Mouse (Mus musculus): Measurements from ENCODE around the gene Epor. TPM values are rescaled to one million over a fixed set of nuclear protein-coding genes. Genes with fewer than 3 reads are reported as not detected.

Gene Epor
- polyA plus RNA-seq, 1 experiment from 2014 or later = 6.4 TPM

GRCm38 (mm10) chr9:21958372-21958771 is 4.9 kb downstream of the Epor start:
- H3K36me3 ChIP-seq (ENCODE audit: control insufficient read depth, insufficient read depth, low read length) = no peaks in the 10 kb centered on the region
- peaks cover 28% of the 10 kb centered on the region for H3K27me3 ChIP-seq (replicated peaks; ENCODE audit: control insufficient read depth, insufficient read depth, low read length)
- WGBS = 83% methylated on average over 5 of the region's 5 CpGs
- peaks cover 27% of the 10 kb centered on the region for H3K4me1 ChIP-seq (ENCODE audit: control insufficient read depth, insufficient read depth, low read length)
- no peak overlapping the region for H3K9ac ChIP-seq (ENCODE audit: low read depth, low read length)
- no peak overlapping the region for H3K4me3 ChIP-seq (ENCODE audit: low read length)
- no peak for ATAC-seq
- no peaks in the 10 kb centered on the region for H3K9me3 ChIP-seq (ENCODE audit: control insufficient read depth, low read length)
- H3K4me2 ChIP-seq (ENCODE audit: low read depth, low read length) = no peak overlapping the region
- H3K27ac ChIP-seq (ENCODE audit: low read length) = no peak overlapping the region

DNA sequence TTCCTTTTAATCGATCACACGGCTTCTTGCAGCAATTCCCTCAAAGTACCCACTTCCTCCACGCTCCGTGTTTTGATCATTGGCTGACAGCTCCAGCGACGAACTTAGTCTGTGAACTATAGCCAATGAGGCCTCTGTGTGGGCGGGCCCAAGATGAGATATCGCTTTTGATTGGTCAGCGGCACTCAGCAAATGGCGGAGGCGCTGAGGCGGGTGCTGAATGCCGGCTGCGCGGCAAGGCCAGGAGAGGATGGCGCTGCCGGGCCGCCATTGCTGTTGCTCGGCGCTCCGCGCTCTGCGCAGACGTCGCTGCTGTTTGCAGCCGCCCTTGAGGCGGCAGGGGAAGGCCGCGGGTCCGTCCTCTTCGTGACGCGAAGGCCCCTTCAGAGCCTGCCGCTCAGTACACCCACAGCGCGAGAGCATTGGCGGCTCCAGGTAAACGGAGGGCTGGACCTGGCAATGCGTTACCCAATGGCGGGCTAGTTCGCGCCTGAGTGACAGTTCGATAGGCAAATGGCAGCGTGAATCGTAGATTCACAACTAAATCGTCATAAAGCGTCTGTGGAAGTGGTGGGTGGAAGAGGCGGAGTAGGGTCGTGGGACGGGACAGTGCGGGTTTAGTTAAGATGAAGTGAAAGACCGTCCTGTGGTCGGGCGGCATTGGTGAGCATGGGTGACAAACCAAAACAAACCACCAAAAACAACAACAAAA is 7.6 kb downstream of the Epor start, which contains the start of gene Swsap1:
TSS of gene Swsap1 (plus strand) at position 186 of the 712 bp plus-strand sequence.
- Histone ChIP-seq H3K4me1 (ENCODE audit: control insufficient read depth, insufficient read depth, low read length) (peaks cover 6% of the 10 kb centered on the region; the same call in 1 of the 2 replicates), H3K27ac (ENCODE audit: low read length) (peak within 1 kb of the TSS; percentile 94), H3K4me2 (ENCODE audit: low read depth, low read length) (peak within 1 kb of the TSS; percentile 75), H3K9ac (ENCODE audit: low read depth, low read length) (peak within 1 kb of the TSS; percentile 91), H3K36me3 (ENCODE audit: control insufficient read depth, insufficient read depth, low read length) (no peaks in the 10 kb centered on the region), H3K4me3 (ENCODE audit: low read length) (peak within 1 kb of the TSS; percentile 78), H3K27me3 (replicated peaks; ENCODE audit: control insufficient read depth, insufficient read depth, low read length) (peaks cover 14% of the 10 kb centered on the region), H3K9me3 (ENCODE audit: control insufficient read depth, low read length) (no peaks in the 10 kb centered on the region)
- ATAC-seq = peak; percentile 99
- WGBS = under 1% methylated on average over 54 of the region's 54 CpGs

GRCm38 (mm10) chr9:21955225-21955569 is 8.1 kb downstream of the Epor start:
- WGBS = 1% methylated on average over 18 of the region's 18 CpGs

GRCm38 (mm10) chr9:21954635-21955034 is 8.7 kb downstream of the Epor start:
- 0 out of 2 replicates have a peak overlapping the region, but pooled peaks have one; percentile 91 for H3K9ac ChIP-seq (ENCODE audit: low read depth, low read length)
- peaks cover 6% of the 10 kb centered on the region; the same call in 1 of the 2 replicates for H3K27me3 ChIP-seq (replicated peaks; ENCODE audit: control insufficient read depth, insufficient read depth, low read length)
- no peaks in the 10 kb centered on the region for H3K36me3 ChIP-seq (ENCODE audit: control insufficient read depth, insufficient read depth, low read length)
- H3K27ac ChIP-seq (ENCODE audit: low read length) = no peak overlapping the region
- H3K4me1 ChIP-seq (ENCODE audit: control insufficient read depth, insufficient read depth, low read length) = peaks cover 5% of the 10 kb centered on the region; the same call in 1 of the 2 replicates
- no peak overlapping the region for H3K4me3 ChIP-seq (ENCODE audit: low read length)
- peak overlapping the region; percentile 68; the same call in 1 of the 2 replicates for H3K4me2 ChIP-seq (ENCODE audit: low read depth, low read length)
- no peaks in the 10 kb centered on the region for H3K9me3 ChIP-seq (ENCODE audit: control insufficient read depth, low read length)
- WGBS = 76% methylated on average over 3 of the region's 3 CpGs
- no peak for ATAC-seq

More at GRCm38 (mm10) chr9:21955225-21955569, 8.1 kb downstream of the Epor start:
- Histone ChIP-seq H3K9ac (ENCODE audit: low read depth, low read length) (peak overlapping the region; percentile 91), H3K9me3 (ENCODE audit: control insufficient read depth, low read length) (no peaks in the 10 kb centered on the region), H3K4me2 (ENCODE audit: low read depth, low read length) (peak overlapping the region; percentile 68), H3K4me1 (ENCODE audit: control insufficient read depth, insufficient read depth, low read length) (peaks cover 6% of the 10 kb centered on the region; the same call in 1 of the 2 replicates), H3K27ac (ENCODE audit: low read length) (peak overlapping the region; percentile 94), H3K36me3 (ENCODE audit: control insufficient read depth, insufficient read depth, low read length) (no peaks in the 10 kb centered on the region), H3K27me3 (replicated peaks; ENCODE audit: control insufficient read depth, insufficient read depth, low read length) (peaks cover 8% of the 10 kb centered on the region), H3K4me3 (ENCODE audit: low read length) (peak overlapping the region; percentile 78)
- peak; percentile 63 for ATAC-seq

- H3K4me2 ChIP-seq (ENCODE audit: low read depth, low read length) = no peak overlapping the region
- no peaks in the 10 kb centered on the region for H3K9me3 ChIP-seq (ENCODE audit: control insufficient read depth, low read length)
- no peak overlapping the region for H3K9ac ChIP-seq (ENCODE audit: low read depth, low read length)
- H3K4me1 ChIP-seq (ENCODE audit: control insufficient read depth, insufficient read depth, low read length) = peaks cover 4% of the 10 kb centered on the region; the same call in 1 of the 2 replicates
- no peak for ATAC-seq
- H3K4me3 ChIP-seq (ENCODE audit: low read length) = no peak overlapping the region
- H3K36me3 ChIP-seq (ENCODE audit: control insufficient read depth, insufficient read depth, low read length) = no peaks in the 10 kb centered on the region
- H3K27me3 ChIP-seq (replicated peaks; ENCODE audit: control insufficient read depth, insufficient read depth, low read length) = 0 out of 2 replicates have a peak, but pooled peaks cover 2% of the 10 kb centered on the region
- WGBS = 20% methylated on average over 3 of the region's 3 CpGs
- H3K27ac ChIP-seq (ENCODE audit: low read length) = no peak overlapping the region
Observed at GRCm38 (mm10) chr9:21953600-21953999, 9.7 kb downstream of the Epor start.

GRCm38 (mm10) chr9:21951977-21952376 is 11.3 kb downstream of the Epor start:
- no peak for ATAC-seq
- H3K36me3 ChIP-seq (ENCODE audit: control insufficient read depth, insufficient read depth, low read length) = no peaks in the 10 kb centered on the region
- no peak overlapping the region for H3K4me3 ChIP-seq (ENCODE audit: low read length)
- no peak overlapping the region for H3K4me2 ChIP-seq (ENCODE audit: low read depth, low read length)
- H3K27ac ChIP-seq (ENCODE audit: low read length) = no peak overlapping the region
- WGBS = 73% methylated on average over 3 of the region's 3 CpGs
- H3K27me3 ChIP-seq (replicated peaks; ENCODE audit: control insufficient read depth, insufficient read depth, low read length) = peaks cover 6% of the 10 kb centered on the region; the same call in 1 of the 2 replicates
- no peaks in the 10 kb centered on the region for H3K9me3 ChIP-seq (ENCODE audit: control insufficient read depth, low read length)
- H3K4me1 ChIP-seq (ENCODE audit: control insufficient read depth, insufficient read depth, low read length) = peaks cover 4% of the 10 kb centered on the region; the same call in 1 of the 2 replicates
- H3K9ac ChIP-seq (ENCODE audit: low read depth, low read length) = no peak overlapping the region

- no peak for ATAC-seq
- 13% methylated on average over 11 of the region's 11 CpGs for WGBS
- Histone ChIP-seq H3K4me3 (ENCODE audit: low read length) (no peak overlapping the region), H3K9me3 (ENCODE audit: control insufficient read depth, low read length) (no peaks in the 10 kb centered on the region), H3K4me1 (ENCODE audit: control insufficient read depth, insufficient read depth, low read length) (no peaks in the 10 kb centered on the region), H3K36me3 (ENCODE audit: control insufficient read depth, insufficient read depth, low read length) (no peaks in the 10 kb centered on the region), H3K27ac (ENCODE audit: low read length) (no peak overlapping the region), H3K4me2 (ENCODE audit: low read depth, low read length) (no peak overlapping the region), H3K9ac (ENCODE audit: low read depth, low read length) (no peak overlapping the region), H3K27me3 (replicated peaks; ENCODE audit: control insufficient read depth, insufficient read depth, low read length) (peaks cover 6% of the 10 kb centered on the region; the same call in 1 of the 2 replicates)
Observed at GRCm38 (mm10) chr9:21950322-21950721, 13.0 kb downstream of the Epor start.

DNA sequence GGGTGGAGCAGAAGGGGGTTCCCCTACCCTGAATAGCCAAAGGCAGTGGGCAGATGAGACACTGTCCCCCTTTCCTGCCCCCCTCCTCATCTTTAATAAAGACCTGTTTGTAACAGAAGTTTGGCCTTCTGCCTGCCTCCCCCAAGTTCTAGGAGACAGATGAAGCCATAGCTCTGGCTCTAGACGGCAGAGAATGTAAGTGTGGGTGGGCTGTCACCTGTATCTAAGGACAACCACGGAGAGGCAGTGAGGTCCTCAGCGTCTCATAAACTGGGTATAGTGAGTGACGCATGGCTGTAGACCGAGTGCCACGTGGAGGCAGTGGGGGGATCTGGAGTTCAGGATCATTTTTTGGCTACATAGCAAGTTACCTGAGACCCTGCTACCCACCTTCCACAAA is 14.5 kb downstream of the Epor start:
- 66% methylated on average over 6 of the region's 6 CpGs for WGBS
- Histone ChIP-seq H3K4me3 (ENCODE audit: low read length) (no peak overlapping the region), H3K27me3 (replicated peaks; ENCODE audit: control insufficient read depth, insufficient read depth, low read length) (peaks cover 6% of the 10 kb centered on the region; the same call in 1 of the 2 replicates), H3K36me3 (ENCODE audit: control insufficient read depth, insufficient read depth, low read length) (no peaks in the 10 kb centered on the region), H3K4me1 (ENCODE audit: control insufficient read depth, insufficient read depth, low read length) (no peaks in the 10 kb centered on the region), H3K27ac (ENCODE audit: low read length) (no peak overlapping the region), H3K9ac (ENCODE audit: low read depth, low read length) (no peak overlapping the region), H3K4me2 (ENCODE audit: low read depth, low read length) (no peak overlapping the region), H3K9me3 (ENCODE audit: control insufficient read depth, low read length) (no peaks in the 10 kb centered on the region)
- no peak for ATAC-seq

DNA sequence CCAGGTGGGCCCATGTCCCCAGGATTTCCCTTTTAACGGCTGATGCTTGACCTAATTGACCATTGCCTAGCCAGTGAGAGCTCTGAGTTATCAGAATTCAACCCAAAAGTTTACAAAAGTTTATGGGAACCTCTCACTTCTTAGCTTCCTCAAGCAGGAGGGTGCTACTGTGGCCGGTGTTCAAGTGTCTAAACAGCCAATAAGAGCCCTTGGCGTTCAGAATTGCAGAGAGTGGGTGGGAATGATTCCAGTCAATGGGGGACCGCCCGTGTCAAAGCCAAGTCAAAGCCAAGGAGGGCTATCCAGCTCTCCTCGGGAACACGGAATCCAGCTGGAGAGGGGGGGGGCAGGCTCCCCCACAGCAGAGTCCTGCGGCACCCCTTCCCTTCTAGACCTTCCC is 15.2 kb downstream of the Epor start:
- Histone ChIP-seq H3K9ac (ENCODE audit: low read depth, low read length) (no peak overlapping the region), H3K27ac (ENCODE audit: low read length) (no peak overlapping the region), H3K4me2 (ENCODE audit: low read depth, low read length) (no peak overlapping the region), H3K36me3 (ENCODE audit: control insufficient read depth, insufficient read depth, low read length) (no peaks in the 10 kb centered on the region), H3K4me1 (ENCODE audit: control insufficient read depth, insufficient read depth, low read length) (no peaks in the 10 kb centered on the region), H3K27me3 (replicated peaks; ENCODE audit: control insufficient read depth, insufficient read depth, low read length) (peaks cover 6% of the 10 kb centered on the region; the same call in 1 of the 2 replicates), H3K4me3 (ENCODE audit: low read length) (no peak overlapping the region), H3K9me3 (ENCODE audit: control insufficient read depth, low read length) (no peaks in the 10 kb centered on the region)
- ATAC-seq = no peak
- 44% methylated on average over 8 of the region's 8 CpGs for WGBS
